Mouse (Mus musculus) G1E (cell line): Measurements from ENCODE around the gene 4933424G06Rik.

Experiments used
- CTCF ChIP-seq: IDR thresholded peaks from 2 replicates; pipeline ENCODE4 v1.5.1; 2012; ENCODE audit warnings: low read depth, low read length, inconsistent platforms, mixed read lengths
- GATA2 ChIP-seq: IDR thresholded peaks from 2 replicates; pipeline ENCODE4 v1.6.1; 2012; ENCODE audit warnings: low read depth, low read length, inconsistent platforms, borderline replicate concordance
- TAL1 ChIP-seq: conservative IDR thresholded peaks from 2 replicates; pipeline ENCODE4 v1.6.1; 2012; ENCODE audit warnings: low read depth, low read length, inconsistent platforms, mixed read lengths

GRCm38 (mm10) chr1:36665165-36665723 is 44.7 kb upstream of the 4933424G06Rik start:
- no peak for TF ChIP-seq TAL1
- no peak for TF ChIP-seq CTCF
- no peak for TF ChIP-seq GATA2
